Mouse (Mus musculus) kidney, embryonic 14.5 days (tissue): ENCODE measurements around the gene Gm44973. TPM values are rescaled to one million over a fixed set of nuclear protein-coding genes. Genes with fewer than 3 reads are reported as not detected.
A peak's percentile ranks its signal among the peaks of the same experiment; 100 is the strongest.

Source experiments
- ATAC-seq: fragments of 200-750 bp; cut with Nextera tagmentation; 2 replicates; pipeline ENCODE4 v1.8.0; 2017; ENCODE audit warnings: moderate number of reproducible peaks, mild to moderate bottlenecking, moderate TSS enrichment, moderate library complexity; ENCODE audit not compliant: low FRiP score, low TSS enrichment
- H3K27ac ChIP-seq: fragments of 300-500 bp; sonication (generic); 2 replicates; pipeline ENCODE4 v1.5.1; 2014; ENCODE audit warnings: low read depth, mild to moderate bottlenecking, low read length, moderate library complexity, mixed read lengths
- H3K27me3 ChIP-seq: fragments of 300-500 bp; sonication (generic); 2 replicates; pipeline ENCODE4 v1.6.1; 2014; ENCODE audit warnings: mild to moderate bottlenecking, low read length; ENCODE audit not compliant: control insufficient read depth, insufficient read depth
- H3K36me3 ChIP-seq: fragments of 300-500 bp; sonication (generic); 2 replicates; pipeline ENCODE4 v1.6.1; 2014; ENCODE audit warnings: low read length, mixed read lengths; ENCODE audit not compliant: control insufficient read depth, insufficient read depth
- H3K4me1 ChIP-seq: fragments of 300-500 bp; sonication (generic); 2 replicates; pipeline ENCODE4 v1.6.1; 2014; ENCODE audit warnings: low read length, mixed read lengths; ENCODE audit not compliant: control insufficient read depth, insufficient read depth
- H3K4me2 ChIP-seq: fragments of 300-500 bp; sonication (generic); replicated peaks from 2 replicates; pipeline ENCODE4 v1.6.1; 2014; ENCODE audit warnings: low read depth, mild to moderate bottlenecking, low read length
- H3K4me3 ChIP-seq: fragments of 300-500 bp; sonication (generic); 2 replicates; pipeline ENCODE4 v1.5.1; 2014; ENCODE audit warnings: mild to moderate bottlenecking, low read length
- H3K9ac ChIP-seq: fragments of 300-500 bp; sonication (generic); 2 replicates; pipeline ENCODE4 v1.6.1; 2014; ENCODE audit warnings: low read depth, mild to moderate bottlenecking, low read length, moderate library complexity
- H3K9me3 ChIP-seq: fragments of 300-500 bp; sonication (generic); 2 replicates; pipeline ENCODE4 v1.6.1; 2016; ENCODE audit warnings: low read length; ENCODE audit not compliant: control insufficient read depth
- WGBS: fragments of 180-500 bp; shearing (Covaris S2); extraction: QIAGEN DNeasy Blood & Tissue Kit; methylation state at CpG from one replicate; pipeline ENCODE4 v1.1.7; 2014; 5-methylcytosine and 5-hydroxymethylcytosine counted together
- polyA plus RNA-seq: library from polyadenylated mRNA; unstranded; fragments of >200 nt; fragmentation: Nextera tagmentation; extraction: Ambion mirVana; gene quantifications from 2 replicates; pipeline ENCODE4 v1.2.1, GENCODE M21; 2014

Gm44973 gene
- polyA plus RNA-seq, 1 experiment from 2014 or later, result 3.4 TPM

DNA sequence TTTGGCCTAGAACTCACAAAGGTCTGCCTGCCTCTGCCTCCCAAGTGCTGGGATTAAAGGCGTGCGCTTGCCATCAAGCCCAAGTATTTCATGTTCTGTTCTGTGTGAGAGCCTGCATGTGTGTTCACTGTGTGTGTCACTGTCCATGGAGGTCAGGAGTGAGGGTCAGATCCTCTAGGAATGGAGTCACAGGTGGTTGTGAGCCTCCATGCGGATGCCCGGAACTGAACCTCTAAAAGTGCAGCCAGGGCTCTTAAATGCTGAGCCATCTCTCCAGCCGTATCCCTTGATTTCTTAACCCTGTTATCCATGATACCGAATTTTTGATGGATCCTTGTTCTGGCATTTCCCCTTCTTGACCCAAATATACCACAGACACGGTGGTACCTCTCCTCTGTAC, 21.7 kb downstream of the Gm44973 start:
- WGBS, result 92% methylated on average over 7 of the region's 7 CpGs
- Histone ChIP-seq H3K27me3 (no peaks in the 10 kb centered on the region), H3K4me2 (no peak overlapping the region), H3K4me1 (no peaks in the 10 kb centered on the region), H3K9me3 (peaks cover 10% of the 10 kb centered on the region), H3K4me3 (no peak overlapping the region), H3K9ac (no peak overlapping the region), H3K27ac (no peak overlapping the region), H3K36me3 (peaks cover 39% of the 10 kb centered on the region)
- ATAC-seq, result no peak

- H3K36me3 ChIP-seq, result peaks cover 34% of the 10 kb centered on the region
- 89% methylated on average over 8 of the region's 8 CpGs for WGBS
- peaks cover 6% of the 10 kb centered on the region; the same call in 1 of the 2 replicates for H3K9me3 ChIP-seq
- ATAC-seq, result no peak
- H3K9ac ChIP-seq, result peak overlapping the region; percentile 85; the same call in 1 of the 2 replicates
- H3K27me3 ChIP-seq, result no peaks in the 10 kb centered on the region
- no peak overlapping the region for H3K27ac ChIP-seq
- peak overlapping the region; percentile 52 for H3K4me2 ChIP-seq
- H3K4me1 ChIP-seq, result no peaks in the 10 kb centered on the region
- peak overlapping the region; percentile 67; the same call in 1 of the 2 replicates for H3K4me3 ChIP-seq
These were observed 22.2 kb downstream of the Gm44973 start for GRCm38 (mm10) chr7:5037467-5037866.

DNA sequence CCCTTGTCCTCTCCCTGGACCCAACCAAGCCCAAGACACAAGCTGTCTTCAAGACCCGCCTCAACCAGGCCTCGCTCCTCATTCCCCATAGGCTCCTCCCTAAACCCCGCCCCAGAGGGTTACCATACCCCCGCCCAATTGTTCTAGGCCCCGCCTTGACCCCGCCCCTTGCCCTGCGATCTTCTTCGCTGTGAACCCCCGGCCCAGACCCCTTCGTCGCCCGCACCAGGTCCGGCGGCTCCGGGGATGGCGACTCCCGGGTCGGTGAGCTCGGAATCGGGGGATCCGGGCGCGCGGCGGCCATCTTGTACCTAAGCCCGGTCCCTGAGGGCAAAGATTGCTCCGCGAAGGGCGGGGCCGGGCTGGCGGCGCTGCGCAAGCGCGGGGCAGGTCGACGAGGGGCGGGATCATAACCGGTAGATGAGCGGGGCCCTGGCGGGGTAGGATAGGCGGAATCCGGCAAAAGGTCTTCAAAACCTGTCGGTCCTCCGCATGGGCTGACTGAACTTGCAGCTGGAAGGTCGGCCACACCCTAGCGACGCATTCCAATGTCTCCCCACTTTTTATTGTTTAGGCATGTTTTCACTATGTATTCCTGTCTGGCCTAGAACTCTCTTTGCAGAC, 22.9 kb downstream of the Gm44973 start, which contains the start of gene Zfp784:
Zfp784 (minus strand) TSS at position 338 of the 624 bp plus-strand sequence.
- H3K27ac ChIP-seq, result peak within 1 kb of the TSS; percentile 94
- peaks cover 27% of the 10 kb centered on the region for H3K36me3 ChIP-seq
- ATAC-seq, result peak; percentile 96
- H3K4me1 ChIP-seq, result no peaks in the 10 kb centered on the region
- no peaks in the 10 kb centered on the region for H3K27me3 ChIP-seq
- H3K9me3 ChIP-seq, result 0 out of 2 replicates have a peak, but pooled peaks cover 3% of the 10 kb centered on the region
- H3K4me2 ChIP-seq, result peak within 1 kb of the TSS; percentile 52
- H3K4me3 ChIP-seq, result peak within 1 kb of the TSS; percentile 67
- H3K9ac ChIP-seq, result peak within 1 kb of the TSS; percentile 85
- under 1% methylated on average over 48 of the region's 48 CpGs for WGBS

- no peaks in the 10 kb centered on the region for H3K27me3 ChIP-seq
- H3K9me3 ChIP-seq, result 0 out of 2 replicates have a peak, but pooled peaks cover 3% of the 10 kb centered on the region
- H3K27ac ChIP-seq, result 0 out of 2 replicates have a peak overlapping the region, but pooled peaks have one; percentile 94
- ATAC-seq, result no peak
- H3K4me1 ChIP-seq, result no peaks in the 10 kb centered on the region
- peaks cover 19% of the 10 kb centered on the region; the same call in 1 of the 2 replicates for H3K36me3 ChIP-seq
- H3K4me3 ChIP-seq, result peak overlapping the region; percentile 67
- peak overlapping the region; percentile 52 for H3K4me2 ChIP-seq
- WGBS, result 45% methylated on average over 5 of the region's 5 CpGs
- H3K9ac ChIP-seq, result peak overlapping the region; percentile 85; the same call in 1 of the 2 replicates
These were observed 23.6 kb downstream of the Gm44973 start for GRCm38 (mm10) chr7:5038940-5039339.

DNA sequence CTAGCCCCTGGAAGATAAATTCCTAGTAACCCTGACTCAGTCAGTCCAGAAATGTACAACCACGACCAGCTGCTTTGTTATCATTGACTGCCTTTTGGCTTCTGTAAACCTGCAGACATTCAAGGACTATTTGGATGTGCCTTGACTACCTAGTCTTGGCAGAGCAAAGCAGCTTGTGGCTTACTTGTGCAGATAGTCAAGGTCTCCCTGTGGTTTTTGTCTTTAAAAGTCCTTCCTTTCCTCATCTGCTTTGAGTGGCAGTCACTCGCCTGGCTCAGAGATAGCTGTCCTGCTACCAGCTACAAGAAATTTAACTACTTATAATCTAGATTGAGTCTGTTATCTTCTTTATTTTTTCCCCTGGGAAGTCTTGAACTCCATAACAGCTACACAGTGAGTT, 29.7 kb downstream of the Gm44973 start:
- ATAC-seq, result no peak
- Histone ChIP-seq H3K36me3 (no peaks in the 10 kb centered on the region), H3K27me3 (no peaks in the 10 kb centered on the region), H3K27ac (no peak overlapping the region), H3K9ac (no peak overlapping the region), H3K4me2 (no peak overlapping the region), H3K4me1 (no peaks in the 10 kb centered on the region), H3K9me3 (no peaks in the 10 kb centered on the region), H3K4me3 (no peak overlapping the region)
- WGBS, result 85% methylated on average over 2 of the region's 2 CpGs

DNA sequence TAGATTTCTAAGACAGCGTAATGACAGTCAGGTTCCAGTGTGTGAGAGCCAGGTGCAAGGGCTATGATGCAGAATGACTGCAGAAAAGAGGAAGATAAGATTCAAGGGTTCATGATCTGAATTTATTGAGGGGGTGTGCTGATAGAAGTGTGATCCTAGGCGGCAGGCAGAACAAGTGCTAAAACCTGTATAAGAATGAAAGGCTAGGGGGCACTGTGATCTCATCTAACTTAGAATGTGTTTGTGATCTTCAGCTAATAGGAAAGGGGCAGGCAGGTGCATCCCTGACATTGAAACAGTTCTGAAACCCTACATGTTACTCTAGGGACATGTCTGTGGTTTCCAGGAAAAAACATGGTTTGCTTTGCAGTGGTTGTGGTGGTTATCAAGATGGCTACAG, 30.8 kb downstream of the Gm44973 start:
- 66% methylated on average over 2 of the region's 2 CpGs for WGBS
- Histone ChIP-seq H3K27me3 (no peaks in the 10 kb centered on the region), H3K9ac (no peak overlapping the region), H3K36me3 (no peaks in the 10 kb centered on the region), H3K4me1 (no peaks in the 10 kb centered on the region), H3K4me3 (no peak overlapping the region), H3K9me3 (no peaks in the 10 kb centered on the region), H3K27ac (no peak overlapping the region), H3K4me2 (no peak overlapping the region)
- ATAC-seq, result no peak

DNA sequence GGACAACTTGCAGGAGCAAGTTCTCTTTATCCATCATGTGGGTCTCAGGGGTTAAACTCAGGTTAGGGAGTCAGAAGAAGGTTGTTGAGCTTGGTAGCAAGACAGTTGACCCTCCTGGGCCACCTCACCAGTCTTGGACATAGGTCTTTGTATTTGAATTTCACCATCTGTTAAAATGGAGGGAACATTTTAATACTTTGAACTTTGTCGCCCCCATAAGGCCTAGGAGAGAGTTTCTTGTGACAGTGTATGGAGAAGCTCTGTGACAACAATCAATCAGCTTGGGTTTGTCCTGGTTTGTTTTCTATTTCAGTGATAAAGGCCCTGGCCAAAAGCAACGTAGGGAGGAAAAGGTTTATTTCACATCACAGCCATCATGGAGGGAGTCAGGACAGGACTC, 32.0 kb downstream of the Gm44973 start:
- no peak overlapping the region for H3K4me3 ChIP-seq
- H3K4me2 ChIP-seq, result no peak overlapping the region
- H3K9me3 ChIP-seq, result no peaks in the 10 kb centered on the region
- 41% methylated on average over 2 of the region's 2 CpGs for WGBS
- H3K36me3 ChIP-seq, result no peaks in the 10 kb centered on the region
- no peak overlapping the region for H3K27ac ChIP-seq
- no peak overlapping the region for H3K9ac ChIP-seq
- peaks cover 3% of the 10 kb centered on the region; the same call in 1 of the 2 replicates for H3K4me1 ChIP-seq
- ATAC-seq, result no peak
- H3K27me3 ChIP-seq, result peaks cover 6% of the 10 kb centered on the region; the same call in 1 of the 2 replicates

- peak; percentile 72 for ATAC-seq
- WGBS, result 1% methylated on average over 65 of the region's 65 CpGs
These were observed 36.2 kb downstream of the Gm44973 start, which contains the start of gene Zfp580 for GRCm38 (mm10) chr7:5051193-5052192. Gene Zfp580, plus strand, starts transcription at chr7:5051538.

More at GRCm38 (mm10) chr7:5051193-5052192, 36.2 kb downstream of the Gm44973 start, which contains the start of gene Zfp580:
- Histone ChIP-seq H3K4me2 (peak within 1 kb of the TSS; percentile 84), H3K9ac (peak within 1 kb of the TSS; percentile 92), H3K36me3 (no peaks in the 10 kb centered on the region), H3K4me3 (peak within 1 kb of the TSS; percentile 79), H3K27me3 (peaks cover 40% of the 10 kb centered on the region), H3K9me3 (no peaks in the 10 kb centered on the region), H3K27ac (peak within 1 kb of the TSS; percentile 78), H3K4me1 (peaks cover 24% of the 10 kb centered on the region)
